Mouse (Mus musculus) forebrain, embryonic 12.5 days (tissue): ENCODE results near the gene Pkm. TPM values are rescaled to one million over a fixed set of nuclear protein-coding genes. Genes with fewer than 3 reads are reported as not detected.

Experiments used
- ATAC-seq: fragments of 200-750 bp; cut with Nextera tagmentation; 2 replicates; pipeline ENCODE4 v1.8.0; 2017; ENCODE audit warnings: moderate TSS enrichment; ENCODE audit not compliant: low FRiP score
- H3K27ac ChIP-seq: fragments of 300-500 bp; sonication (generic); 2 replicates; pipeline ENCODE4 v1.5.1; 2016; ENCODE audit warnings: mild to moderate bottlenecking
- H3K27me3 ChIP-seq: fragments of 300-500 bp; sonication (generic); 2 replicates; pipeline ENCODE4 v1.6.1; 2016; ENCODE audit warnings: mild to moderate bottlenecking
- H3K36me3 ChIP-seq: fragments of 300-500 bp; sonication (generic); replicated peaks from 2 replicates; pipeline ENCODE4 v1.6.1; 2016; ENCODE audit warnings: mild to moderate bottlenecking
- H3K4me1 ChIP-seq: fragments of 300-500 bp; sonication (generic); 2 replicates; pipeline ENCODE4 v1.6.1; 2016
- H3K4me2 ChIP-seq: fragments of 300-500 bp; sonication (generic); 2 replicates; pipeline ENCODE4 v1.6.1; 2016; ENCODE audit warnings: mild to moderate bottlenecking, moderate library complexity
- H3K4me3 ChIP-seq: fragments of 300-500 bp; sonication (generic); replicated peaks from 2 replicates; pipeline ENCODE4 v1.5.1; 2016; ENCODE audit warnings: mild to moderate bottlenecking
- H3K9ac ChIP-seq: fragments of 300-500 bp; sonication (generic); 2 replicates; pipeline ENCODE4 v1.6.1; 2016; ENCODE audit warnings: mild to moderate bottlenecking
- H3K9me3 ChIP-seq: fragments of 300-500 bp; sonication (generic); 2 replicates; pipeline ENCODE4 v1.6.1; 2016
- WGBS: fragments of 180-500 bp; shearing (Covaris S2); methylation state at CpG from one replicate; pipeline ENCODE4 v1.1.7; 2016; 5-methylcytosine and 5-hydroxymethylcytosine counted together
- polyA plus RNA-seq: library from polyadenylated mRNA; unstranded; fragments of >200 nt; fragmentation: Nextera tagmentation; extraction: Ambion mirVana; gene quantifications from 2 replicates; pipeline ENCODE4 v1.2.1, GENCODE M21; 2016

Pkm gene
- polyA plus RNA-seq, 1 experiment from 2014 or later: 1,829 TPM

DNA sequence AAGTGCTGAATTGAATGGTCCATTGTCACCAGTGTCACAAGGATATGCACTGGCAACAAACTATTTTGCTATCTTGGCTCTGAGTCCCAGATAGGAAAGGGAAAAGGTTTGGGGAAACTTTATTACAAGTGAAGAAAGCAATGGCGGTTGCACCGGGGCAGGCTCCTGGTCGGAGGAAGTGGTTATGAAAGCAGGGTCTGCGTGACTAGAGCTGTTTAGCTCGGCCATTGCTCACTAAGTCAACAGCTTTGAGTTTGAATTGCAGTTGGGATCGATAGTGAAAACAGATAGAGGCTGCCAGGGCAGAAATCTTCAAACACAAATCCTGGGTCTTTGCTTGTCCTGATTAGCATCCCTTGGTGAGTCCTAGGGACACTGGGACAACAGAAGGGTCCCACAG, 11.7 kb downstream of the Pkm start:
- no peaks in the 10 kb centered on the region for H3K27me3 ChIP-seq
- no peak overlapping the region for H3K9ac ChIP-seq
- H3K36me3 ChIP-seq: peaks cover 99% of the 10 kb centered on the region
- no peaks in the 10 kb centered on the region for H3K9me3 ChIP-seq
- H3K4me2 ChIP-seq: no peak overlapping the region
- H3K4me3 ChIP-seq: no peak overlapping the region
- H3K27ac ChIP-seq: no peak overlapping the region
- ATAC-seq: no peak
- WGBS: 90% methylated on average over 6 of the region's 6 CpGs
- H3K4me1 ChIP-seq: peaks cover 13% of the 10 kb centered on the region

GRCm38 (mm10) chr9:59668473-59668872, 12.3 kb downstream of the Pkm start:
- no peak overlapping the region for H3K4me2 ChIP-seq
- H3K9ac ChIP-seq: no peak overlapping the region
- peaks cover 7% of the 10 kb centered on the region for H3K4me1 ChIP-seq
- ATAC-seq: no peak
- H3K9me3 ChIP-seq: no peaks in the 10 kb centered on the region
- H3K36me3 ChIP-seq: peaks cover 99% of the 10 kb centered on the region
- 81% methylated on average over 7 of the region's 7 CpGs for WGBS
- no peaks in the 10 kb centered on the region for H3K27me3 ChIP-seq
- H3K27ac ChIP-seq: no peak overlapping the region
- H3K4me3 ChIP-seq: no peak overlapping the region

DNA sequence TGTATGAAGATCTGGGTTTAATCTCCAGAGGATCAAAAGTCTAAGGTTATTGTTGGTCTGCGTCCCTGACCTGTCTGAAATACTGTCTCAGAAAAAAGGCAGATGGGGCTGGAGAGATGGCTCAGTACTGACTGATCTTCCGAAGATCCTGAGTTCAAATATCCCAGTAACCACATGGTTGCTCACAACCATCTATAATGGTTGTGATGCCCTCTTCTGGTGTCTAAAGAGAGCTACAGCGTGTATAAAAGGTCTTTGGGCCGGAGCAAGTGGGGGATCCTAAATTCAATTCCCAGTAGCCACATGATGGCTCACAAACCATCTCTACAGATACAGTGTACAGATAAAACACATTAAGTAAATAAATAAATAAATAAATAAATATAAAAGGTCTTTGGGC, 13.0 kb downstream of the Pkm start:
- no peak overlapping the region for H3K4me3 ChIP-seq
- peaks cover 98% of the 10 kb centered on the region for H3K36me3 ChIP-seq
- H3K4me1 ChIP-seq: peaks cover under 1% of the 10 kb centered on the region; the same call in 1 of the 2 replicates
- no peaks in the 10 kb centered on the region for H3K27me3 ChIP-seq
- no peak overlapping the region for H3K27ac ChIP-seq
- H3K9ac ChIP-seq: no peak overlapping the region
- H3K9me3 ChIP-seq: no peaks in the 10 kb centered on the region
- ATAC-seq: no peak
- WGBS: 84% methylated on average over 4 of the region's 4 CpGs
- H3K4me2 ChIP-seq: no peak overlapping the region

- H3K36me3 ChIP-seq: peaks cover 98% of the 10 kb centered on the region
- no peak overlapping the region for H3K9ac ChIP-seq
- no peaks in the 10 kb centered on the region for H3K9me3 ChIP-seq
- no peaks in the 10 kb centered on the region for H3K27me3 ChIP-seq
- no peaks in the 10 kb centered on the region for H3K4me1 ChIP-seq
- no peak overlapping the region for H3K27ac ChIP-seq
- no peak overlapping the region for H3K4me2 ChIP-seq
- WGBS: 88% methylated on average over 12 of the region's 12 CpGs
- no peak overlapping the region for H3K4me3 ChIP-seq
- no peak for ATAC-seq
Observed at GRCm38 (mm10) chr9:59672195-59672894, 16.2 kb downstream of the Pkm start.

- Histone ChIP-seq H3K9me3 (no peaks in the 10 kb centered on the region), H3K27ac (no peak overlapping the region), H3K4me3 (no peak overlapping the region), H3K27me3 (no peaks in the 10 kb centered on the region), H3K36me3 (peaks cover 98% of the 10 kb centered on the region), H3K9ac (no peak overlapping the region), H3K4me1 (no peaks in the 10 kb centered on the region), H3K4me2 (no peak overlapping the region)
- WGBS: 77% methylated on average over 2 of the region's 2 CpGs
- no peak for ATAC-seq
Observed at GRCm38 (mm10) chr9:59673427-59673826, 17.3 kb downstream of the Pkm start.

DNA sequence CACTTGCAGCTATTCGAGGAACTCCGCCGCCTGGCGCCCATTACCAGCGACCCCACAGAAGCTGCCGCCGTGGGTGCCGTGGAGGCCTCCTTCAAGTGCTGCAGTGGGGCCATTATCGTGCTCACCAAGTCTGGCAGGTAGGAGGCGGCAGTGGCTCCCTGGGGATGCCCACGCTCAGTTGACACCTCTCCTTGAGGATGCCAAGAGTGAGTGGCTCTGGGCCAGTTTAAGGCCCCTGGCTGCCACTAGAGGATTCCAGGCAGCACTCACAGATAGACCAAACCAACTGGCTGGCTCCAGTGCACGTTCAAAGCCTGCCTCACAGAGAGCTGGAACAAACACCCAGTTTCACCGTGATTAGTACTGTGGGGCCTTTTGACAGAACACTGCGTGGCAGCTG, 19.4 kb downstream of the Pkm start:
- no peak overlapping the region for H3K4me3 ChIP-seq
- H3K4me1 ChIP-seq: peaks cover 14% of the 10 kb centered on the region
- WGBS: 89% methylated on average over 14 of the region's 14 CpGs
- peaks cover 7% of the 10 kb centered on the region for H3K27me3 ChIP-seq
- peaks cover 90% of the 10 kb centered on the region for H3K36me3 ChIP-seq
- no peak overlapping the region for H3K27ac ChIP-seq
- no peak overlapping the region for H3K9ac ChIP-seq
- no peak overlapping the region for H3K4me2 ChIP-seq
- H3K9me3 ChIP-seq: no peaks in the 10 kb centered on the region
- ATAC-seq: no peak

DNA sequence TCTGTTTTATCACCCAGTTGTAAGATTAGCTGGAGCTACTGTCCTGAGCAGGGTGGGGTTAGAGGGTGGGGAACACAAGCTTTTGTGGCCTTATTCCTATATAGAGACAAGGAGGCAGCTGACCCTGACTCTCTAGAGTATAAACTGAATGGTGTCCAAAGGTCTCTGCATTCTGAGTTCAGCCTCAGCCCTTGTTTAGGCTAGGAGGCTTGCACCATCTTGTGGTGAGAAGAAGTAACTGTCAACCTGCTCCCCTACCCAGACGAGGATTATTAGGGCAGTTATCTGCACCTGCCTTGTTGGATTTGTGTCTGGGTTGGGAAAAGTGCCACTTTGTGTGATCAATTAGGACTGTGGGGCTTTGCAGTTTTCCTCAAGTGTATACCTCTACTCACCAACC, 22.1 kb downstream of the Pkm start:
- ATAC-seq: no peak
- Histone ChIP-seq H3K9ac (no peak overlapping the region), H3K4me2 (no peak overlapping the region), H3K4me1 (peaks cover 14% of the 10 kb centered on the region), H3K27ac (no peak overlapping the region), H3K36me3 (peaks cover 63% of the 10 kb centered on the region), H3K4me3 (no peak overlapping the region), H3K9me3 (no peaks in the 10 kb centered on the region), H3K27me3 (peaks cover 31% of the 10 kb centered on the region)
- WGBS: 14% methylated on average over 1 of the region's 1 CpGs

GRCm38 (mm10) chr9:59679678-59680533, 23.7 kb downstream of the Pkm start, which contains the start of gene Gramd2:
TSS of gene Gramd2 (plus strand) at chr9:59680144.
- Histone ChIP-seq H3K4me2 (peak within 1 kb of the TSS; percentile 89), H3K27ac (no peak within 1 kb of the TSS), H3K4me3 (peak within 1 kb of the TSS; percentile 44), H3K4me1 (peaks cover 14% of the 10 kb centered on the region), H3K27me3 (peaks cover 31% of the 10 kb centered on the region), H3K9me3 (no peaks in the 10 kb centered on the region), H3K9ac (peak within 1 kb of the TSS; percentile 57), H3K36me3 (peaks cover 47% of the 10 kb centered on the region)
- peak; percentile 97 for ATAC-seq
- WGBS: 1% methylated on average over 47 of the region's 47 CpGs

GRCm38 (mm10) chr9:59680534-59680875, 24.3 kb downstream of the Pkm start:
- H3K4me3 ChIP-seq: peak overlapping the region; percentile 44
- peak overlapping the region; percentile 57 for H3K9ac ChIP-seq
- no peak overlapping the region for H3K27ac ChIP-seq
- H3K9me3 ChIP-seq: no peaks in the 10 kb centered on the region
- H3K36me3 ChIP-seq: peaks cover 41% of the 10 kb centered on the region
- H3K4me1 ChIP-seq: peaks cover 14% of the 10 kb centered on the region
- peaks cover 31% of the 10 kb centered on the region for H3K27me3 ChIP-seq
- 8% methylated on average over 16 of the region's 16 CpGs for WGBS
- H3K4me2 ChIP-seq: peak overlapping the region; percentile 89
- peak; percentile 34; the same call in 1 of the 2 replicates for ATAC-seq

GRCm38 (mm10) chr9:59684020-59684419, 27.9 kb downstream of the Pkm start:
- H3K4me2 ChIP-seq: no peak overlapping the region
- H3K4me3 ChIP-seq: no peak overlapping the region
- H3K9me3 ChIP-seq: no peaks in the 10 kb centered on the region
- H3K9ac ChIP-seq: no peak overlapping the region
- no peak for ATAC-seq
- H3K27ac ChIP-seq: no peak overlapping the region
- H3K36me3 ChIP-seq: peaks cover 7% of the 10 kb centered on the region
- peaks cover 14% of the 10 kb centered on the region for H3K4me1 ChIP-seq
- WGBS: 79% methylated on average over 2 of the region's 2 CpGs
- H3K27me3 ChIP-seq: peaks cover 31% of the 10 kb centered on the region

- peaks cover 12% of the 10 kb centered on the region for H3K4me1 ChIP-seq
- peaks cover 13% of the 10 kb centered on the region for H3K27me3 ChIP-seq
- H3K9me3 ChIP-seq: no peaks in the 10 kb centered on the region
- H3K36me3 ChIP-seq: no peaks in the 10 kb centered on the region
- no peak overlapping the region for H3K9ac ChIP-seq
- no peak overlapping the region for H3K4me3 ChIP-seq
- no peak for ATAC-seq
- no peak overlapping the region for H3K4me2 ChIP-seq
- 35% methylated on average over 6 of the region's 6 CpGs for WGBS
- H3K27ac ChIP-seq: no peak overlapping the region
Observed at GRCm38 (mm10) chr9:59687416-59688046, 31.4 kb downstream of the Pkm start.

- H3K27ac ChIP-seq: peak overlapping the region; percentile 31; the same call in 1 of the 2 replicates
- ATAC-seq: peak; percentile 90
- no peaks in the 10 kb centered on the region for H3K9me3 ChIP-seq
- H3K4me1 ChIP-seq: peaks cover 12% of the 10 kb centered on the region
- H3K4me2 ChIP-seq: peak overlapping the region; percentile 56
- peak overlapping the region; percentile 28 for H3K4me3 ChIP-seq
- 2% methylated on average over 23 of the region's 23 CpGs for WGBS
- peak overlapping the region; percentile 38 for H3K9ac ChIP-seq
- no peaks in the 10 kb centered on the region for H3K36me3 ChIP-seq
- peaks cover 9% of the 10 kb centered on the region for H3K27me3 ChIP-seq
Observed at GRCm38 (mm10) chr9:59691635-59692094, 35.5 kb downstream of the Pkm start.
